Mouse (Mus musculus) bone marrow, adult 2 months (tissue): ENCODE results near the gene Srl. TPM values are rescaled to one million over a fixed set of nuclear protein-coding genes. Genes with fewer than 3 reads are reported as not detected.

Source experiments
- H3K27ac ChIP-seq: fragments of 200-500 bp; 2 replicates; pipeline ENCODE4 v1.5.1; 2012; ENCODE audit warnings: low read depth, mild to moderate bottlenecking, control low read depth, inconsistent platforms, low read length; ENCODE audit not compliant: control insufficient read depth, poor library complexity, insufficient read depth
- H3K4me1 ChIP-seq: fragments of 200-500 bp; 2 replicates; pipeline ENCODE4 v1.6.1; 2011; ENCODE audit warnings: low read length; ENCODE audit not compliant: control insufficient read depth, insufficient read depth
- H3K4me3 ChIP-seq: fragments of 200-500 bp; replicated peaks from 2 replicates; pipeline ENCODE3; 2011; ENCODE audit warnings: mild to moderate bottlenecking, low read depth, low read length, control low read depth; ENCODE audit not compliant: control insufficient read depth
- CTCF ChIP-seq: fragments of 200-500 bp; IDR thresholded peaks from 2 replicates; pipeline ENCODE4 v1.5.1; 2011; ENCODE audit warnings: low read length, control low read depth; ENCODE audit not compliant: control insufficient read depth, insufficient read depth
- POLR2A ChIP-seq: fragments of 200-500 bp; IDR thresholded peaks from 2 replicates; pipeline ENCODE4 v1.6.1; 2011; ENCODE audit warnings: low read depth, mild to moderate bottlenecking, control low read depth, low read length, borderline replicate concordance; ENCODE audit not compliant: control insufficient read depth
- WGBS: fragments of 180-500 bp; shearing (Covaris S2); methylation state at CpG from one replicate; pipeline ENCODE4 v1.1.7; 2018; 5-methylcytosine and 5-hydroxymethylcytosine counted together
- polyA plus RNA-seq: library from polyadenylated mRNA; stranded (reverse); fragments of >200 nt; gene quantifications from 2 replicates; pipeline ENCODE4 v1.2.4, GENCODE M21; 2011; ENCODE audit warnings: low replicate concordance; ENCODE audit not compliant: missing spikeins, insufficient read depth, insufficient read length

Gene Srl
- polyA plus RNA-seq, 1 experiment: 1.2 TPM

- Histone ChIP-seq H3K4me1 (no peaks in the 10 kb centered on the region; the same call in 1 of the 2 replicates), H3K4me3 (no peak overlapping the region), H3K27ac (no peak overlapping the region)
- 43% methylated on average over 4 of the region's 4 CpGs for WGBS
- TF ChIP-seq POLR2A (no peak), CTCF (no peak)
Observed at GRCm38 (mm10) chr16:4455693-4456092, 85.9 kb downstream of the Srl start.

GRCm38 (mm10) chr16:4454563-4454962 is 87.1 kb downstream of the Srl start:
- Histone ChIP-seq H3K27ac (no peak overlapping the region), H3K4me1 (no peaks in the 10 kb centered on the region; the same call in 1 of the 2 replicates), H3K4me3 (no peak overlapping the region)
- WGBS: 78% methylated on average over 7 of the region's 7 CpGs
- TF ChIP-seq POLR2A: no peak
- no peak for TF ChIP-seq CTCF

- 87% methylated on average over 6 of the region's 6 CpGs for WGBS
- Histone ChIP-seq H3K4me1 (no peaks in the 10 kb centered on the region; the same call in 1 of the 2 replicates), H3K4me3 (no peak overlapping the region), H3K27ac (no peak overlapping the region)
- TF ChIP-seq POLR2A: no peak
- no peak for TF ChIP-seq CTCF
Observed at GRCm38 (mm10) chr16:4449418-4449817, 92.2 kb downstream of the Srl start.

GRCm38 (mm10) chr16:4448235-4448634 is 93.4 kb downstream of the Srl start:
- WGBS: 34% methylated on average over 9 of the region's 9 CpGs
- no peak overlapping the region for H3K4me3 ChIP-seq
- no peak overlapping the region for H3K27ac ChIP-seq
- no peaks in the 10 kb centered on the region; the same call in 1 of the 2 replicates for H3K4me1 ChIP-seq
- TF ChIP-seq CTCF (no peak), POLR2A (no peak)

- no peak overlapping the region for H3K4me3 ChIP-seq
- TF ChIP-seq CTCF: no peak
- TF ChIP-seq POLR2A: no peak
- WGBS: 33% methylated on average over 4 of the region's 4 CpGs
- H3K4me1 ChIP-seq: no peaks in the 10 kb centered on the region; the same call in 1 of the 2 replicates
- H3K27ac ChIP-seq: no peak overlapping the region
Observed at GRCm38 (mm10) chr16:4446395-4446794, 95.2 kb downstream of the Srl start.

GRCm38 (mm10) chr16:4444378-4444777 is 97.2 kb downstream of the Srl start:
- Histone ChIP-seq H3K4me1 (no peaks in the 10 kb centered on the region), H3K27ac (no peak overlapping the region), H3K4me3 (no peak overlapping the region)
- no peak for TF ChIP-seq POLR2A
- TF ChIP-seq CTCF: no peak
- WGBS: 78% methylated on average over 1 of the region's 1 CpGs

- H3K27ac ChIP-seq: no peak overlapping the region
- no peak for TF ChIP-seq POLR2A
- TF ChIP-seq CTCF: no peak
- H3K4me1 ChIP-seq: no peaks in the 10 kb centered on the region
- H3K4me3 ChIP-seq: no peak overlapping the region
- WGBS: 71% methylated on average over 10 of the region's 10 CpGs
Observed at GRCm38 (mm10) chr16:4439302-4440066, 102.1 kb downstream of the Srl start.

- WGBS: 3% methylated on average over 4 of the region's 4 CpGs
- Histone ChIP-seq H3K4me1 (no peaks in the 10 kb centered on the region), H3K27ac (no peak overlapping the region), H3K4me3 (no peak overlapping the region)
- TF ChIP-seq CTCF (no peak), POLR2A (no peak)
Observed at GRCm38 (mm10) chr16:4436738-4437137, 104.9 kb downstream of the Srl start.

- Histone ChIP-seq H3K27ac (no peak overlapping the region), H3K4me1 (no peaks in the 10 kb centered on the region), H3K4me3 (no peak overlapping the region)
- no peak for TF ChIP-seq CTCF
- no peak for TF ChIP-seq POLR2A
- 99% methylated on average over 2 of the region's 2 CpGs for WGBS
Observed at GRCm38 (mm10) chr16:4435371-4435770, 106.2 kb downstream of the Srl start.
